Mouse (Mus musculus) lung, adult 2 months (tissue): ENCODE results near the gene Rgma.

ENCODE experiments used
- CTCF ChIP-seq: fragments of 200-500 bp; IDR thresholded peaks from 2 replicates; pipeline ENCODE4 v1.5.1; 2011; ENCODE audit warnings: mild to moderate bottlenecking, low read length, control low read depth; ENCODE audit not compliant: insufficient read depth
- POLR2A ChIP-seq: fragments of 200-500 bp; IDR thresholded peaks from 2 replicates; pipeline ENCODE4 v1.6.1; 2011; ENCODE audit warnings: low read depth, mild to moderate bottlenecking, control low read depth, low read length, borderline replicate concordance; ENCODE audit errors: extremely low read depth

GRCm38 (mm10) chr7:73357626-73358025 lies 17.7 kb upstream of the Rgma start:
- TF ChIP-seq POLR2A (no peak), CTCF (no peak)
